Mouse (Mus musculus) cerebral cortex, adult 2 months (tissue): ENCODE measurements around the gene Slx1b.

Experiments used
- WGBS: fragments of 180-500 bp; shearing (Covaris S2); methylation state at CpG from one replicate; pipeline ENCODE4 v1.1.7; 2018; 5-methylcytosine and 5-hydroxymethylcytosine counted together

Gene Slx1b

DNA sequence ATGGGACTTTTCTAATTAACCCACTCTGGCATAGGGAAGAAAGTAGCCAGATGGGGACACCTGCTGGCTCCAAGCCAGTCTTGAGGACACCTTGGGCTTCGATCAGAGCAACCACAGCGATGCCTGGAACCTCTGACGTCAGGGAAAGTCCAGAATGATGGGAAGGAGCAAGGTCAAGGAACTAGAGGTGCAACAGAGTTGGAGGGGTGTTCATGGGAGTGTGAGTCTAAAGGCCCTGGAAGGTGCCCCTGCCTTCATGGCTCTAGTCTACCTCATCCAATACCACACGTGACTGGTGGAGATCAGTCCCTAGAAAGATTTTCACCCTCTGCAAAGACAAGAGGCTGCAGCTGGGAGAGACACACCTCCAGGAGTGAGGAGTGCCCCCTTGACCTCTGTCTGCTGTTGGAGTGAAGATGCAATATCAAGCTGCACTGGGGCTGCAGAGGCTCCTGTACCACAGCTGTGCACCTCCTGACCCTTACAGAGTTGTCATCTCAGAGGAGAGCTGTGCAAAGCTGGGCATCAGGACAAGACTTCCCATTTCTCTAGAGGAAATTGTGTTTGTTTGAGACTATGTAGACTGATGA lies 18.9 kb downstream of the Slx1b start:
- 71% methylated on average over 4 of the region's 4 CpGs for WGBS

DNA sequence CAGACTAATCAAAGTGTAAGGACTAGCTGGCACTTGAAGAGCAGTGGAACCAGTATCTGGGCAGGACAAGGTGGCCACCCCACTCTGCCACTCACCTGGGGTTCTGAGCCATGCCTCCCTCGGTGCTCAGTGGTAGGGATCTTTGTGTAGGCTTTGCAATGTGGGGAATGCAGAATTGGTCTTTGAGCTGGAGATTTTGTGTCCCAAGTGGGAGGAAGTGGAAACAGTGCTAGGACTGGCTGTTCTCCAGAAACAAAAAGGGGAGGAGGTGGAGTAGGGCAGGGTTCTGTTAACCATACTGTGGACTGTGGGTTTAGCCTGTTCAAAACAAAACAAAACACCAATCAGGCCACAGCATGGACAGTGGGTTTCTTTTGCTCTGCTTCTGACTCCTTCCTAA lies 19.4 kb downstream of the Slx1b start, which contains the start of gene Sult1a1:
Sult1a1 (minus strand) TSS at position 226 of the 400 bp plus-strand sequence.
- 23% methylated on average over 1 of the region's 1 CpGs for WGBS

DNA sequence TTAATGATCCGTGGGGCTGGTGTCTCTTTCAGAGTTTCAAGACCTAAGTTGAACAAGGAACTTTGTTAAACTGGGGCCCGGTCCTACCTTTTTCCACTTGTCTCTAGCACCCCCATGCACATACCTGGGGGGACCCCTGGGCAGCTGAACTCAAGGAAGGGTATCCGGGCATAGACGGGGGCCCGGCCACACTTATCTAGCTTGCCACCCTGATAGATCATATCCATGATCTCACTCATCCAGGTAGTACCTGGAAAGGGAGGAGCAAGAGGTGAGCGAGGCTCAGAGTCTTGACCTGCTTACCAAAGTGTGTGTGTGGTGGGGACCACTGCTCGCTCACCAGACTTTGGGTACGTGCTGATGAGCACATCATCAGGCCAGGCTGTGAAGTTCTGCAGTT lies 20.5 kb downstream of the Slx1b start:
- whole genome bisulfite sequencing: 94% methylated on average over 8 of the region's 8 CpGs

DNA sequence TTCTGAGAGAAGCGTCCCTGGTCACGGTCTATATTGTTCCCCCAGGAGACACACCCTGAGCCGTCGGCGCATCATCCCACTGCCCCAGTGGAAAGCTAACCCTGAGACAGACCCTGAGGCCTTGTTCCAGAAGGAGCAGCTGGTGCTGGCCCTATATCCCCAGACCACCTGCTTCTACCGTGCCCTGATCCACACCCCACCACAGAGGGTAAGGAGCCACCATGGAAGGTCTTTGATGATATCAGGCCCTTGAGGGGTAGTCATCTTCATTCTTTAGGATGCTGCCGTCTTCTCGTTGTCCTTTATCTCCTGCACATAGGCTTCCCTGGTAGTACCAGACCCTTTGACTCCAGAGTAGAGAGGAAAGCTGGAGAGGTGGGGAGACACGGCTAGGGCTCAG lies 23.5 kb downstream of the Slx1b start:
- WGBS: 95% methylated on average over 9 of the region's 9 CpGs

DNA sequence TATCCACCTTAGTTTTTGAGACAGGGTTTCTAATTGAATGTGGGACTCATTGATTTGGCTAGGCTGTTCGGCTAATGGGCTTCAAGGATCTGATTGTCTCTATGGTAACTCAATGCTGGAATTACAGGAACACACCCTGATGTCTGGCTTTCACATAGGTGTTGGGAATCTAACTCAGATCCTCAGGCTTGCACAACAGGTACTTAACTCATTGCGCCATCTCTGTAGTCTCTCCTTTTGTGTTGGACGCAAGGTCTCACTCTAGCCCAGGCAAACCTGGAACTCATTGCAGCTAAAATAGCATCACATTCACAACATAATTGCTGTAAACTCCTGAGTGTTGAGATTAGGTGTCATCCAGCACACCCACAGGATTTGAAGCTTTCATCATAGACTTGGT lies 25.4 kb downstream of the Slx1b start:
- WGBS: over 99% methylated on average over 3 of the region's 3 CpGs

DNA sequence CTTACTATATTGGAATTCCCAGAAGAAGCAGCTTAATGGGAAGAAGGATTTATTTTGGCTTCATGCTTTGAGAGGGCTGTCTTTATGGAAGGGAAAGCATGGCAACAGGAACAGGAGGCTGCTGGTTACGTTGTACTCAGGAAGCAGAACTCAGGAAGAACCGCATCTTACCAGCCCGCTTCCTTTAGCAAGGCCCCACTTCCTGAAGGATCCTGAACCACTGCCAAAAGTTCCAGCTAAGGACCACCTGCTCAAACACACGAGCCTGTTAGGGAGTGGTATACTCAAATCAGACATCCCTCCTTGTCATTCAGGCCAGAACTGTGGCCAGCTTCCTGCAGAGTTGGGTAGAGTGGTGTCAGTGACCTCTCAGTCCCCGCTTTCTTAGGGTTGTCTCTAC lies 27.1 kb downstream of the Slx1b start:
- 69% methylated on average over 5 of the region's 5 CpGs for WGBS

DNA sequence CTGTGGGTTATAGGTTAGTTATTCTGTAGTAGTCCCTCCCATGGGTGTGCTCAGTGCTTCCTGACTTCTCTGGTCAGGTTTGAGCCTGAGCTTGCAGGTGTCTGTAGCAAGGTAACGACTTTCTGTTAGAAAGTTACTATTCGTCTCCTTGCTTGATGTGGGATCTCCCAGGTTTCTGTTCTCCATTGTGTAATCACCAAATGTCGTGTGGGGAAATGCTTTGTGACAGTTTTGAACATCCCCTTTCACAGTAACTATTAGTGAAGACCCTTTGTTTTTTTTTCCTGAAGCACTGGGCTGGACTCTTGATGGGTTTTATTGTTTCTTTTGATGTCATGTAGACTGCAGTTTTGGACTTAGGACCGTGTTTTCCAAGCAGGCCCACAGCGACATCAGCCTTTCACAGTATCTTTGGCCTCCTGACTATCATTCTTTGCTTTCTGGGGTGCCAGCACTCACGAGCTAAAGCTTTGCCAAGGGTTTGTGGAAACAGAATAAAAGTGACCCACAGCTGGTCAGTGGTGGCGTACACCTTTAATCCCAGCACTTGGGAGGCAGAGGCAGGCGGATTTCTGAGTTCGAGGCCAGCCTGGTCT lies 28.0 kb downstream of the Slx1b start:
- 78% methylated on average over 9 of the region's 9 CpGs for WGBS

DNA sequence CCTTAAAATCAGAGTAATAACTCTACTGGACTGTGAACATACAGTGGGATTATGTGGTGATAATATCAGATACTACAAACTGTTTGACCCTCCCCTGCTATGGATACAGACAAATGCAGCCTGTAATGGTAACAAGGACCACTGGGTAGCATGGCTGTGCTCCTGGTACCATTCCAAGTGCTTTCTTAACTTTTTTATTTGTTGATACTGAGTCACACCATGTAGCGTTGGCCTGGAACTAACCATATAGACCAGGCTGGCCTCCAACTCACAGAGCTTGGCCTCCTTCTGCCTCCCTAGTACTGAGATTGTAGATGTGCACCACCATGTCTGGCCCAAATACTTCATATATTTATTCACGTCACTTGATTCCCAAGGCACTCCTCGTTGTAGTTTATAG lies 30.3 kb downstream of the Slx1b start:
- 92% methylated on average over 3 of the region's 3 CpGs for WGBS

DNA sequence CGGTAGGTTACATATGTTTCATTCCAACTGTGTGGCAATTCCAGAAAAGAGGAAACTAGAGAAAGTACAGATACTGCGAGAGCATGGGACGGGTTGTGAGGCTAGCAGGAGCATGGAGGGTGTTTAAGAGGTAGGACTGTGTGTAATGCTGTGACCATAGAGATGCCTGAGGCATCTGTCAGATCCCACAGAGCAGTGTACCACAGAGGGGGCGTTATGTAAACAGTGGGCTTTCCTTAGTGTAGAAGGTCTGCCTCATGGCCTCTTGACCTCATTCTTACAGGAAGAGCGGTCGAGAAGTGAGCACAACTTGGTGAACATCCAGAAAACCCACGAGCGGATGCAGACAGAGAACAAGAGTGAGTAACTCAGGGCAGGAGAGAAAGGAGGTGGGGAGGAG lies 31.9 kb downstream of the Slx1b start:
- 73% methylated on average over 8 of the region's 8 CpGs for WGBS

DNA sequence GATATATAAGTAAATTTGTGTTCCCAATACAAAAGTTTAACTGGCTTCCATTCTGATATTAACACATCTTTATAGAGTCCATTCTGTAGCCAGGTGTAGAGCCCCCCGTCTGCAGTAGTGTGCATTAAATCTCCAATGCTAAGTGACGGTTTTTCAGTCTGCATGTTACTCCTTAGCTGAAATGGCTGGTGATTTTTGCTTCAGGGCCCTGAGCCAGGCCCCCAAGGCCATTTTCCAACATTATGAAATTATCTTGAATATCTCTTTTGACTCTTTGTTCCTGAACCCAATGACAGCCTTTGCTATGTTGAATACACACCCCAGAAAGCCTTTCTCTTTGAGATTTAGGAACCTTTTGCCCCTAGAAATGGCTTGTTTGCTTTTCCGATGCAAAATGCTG lies 35.8 kb downstream of the Slx1b start:
- 96% methylated on average over 3 of the region's 3 CpGs for WGBS

DNA sequence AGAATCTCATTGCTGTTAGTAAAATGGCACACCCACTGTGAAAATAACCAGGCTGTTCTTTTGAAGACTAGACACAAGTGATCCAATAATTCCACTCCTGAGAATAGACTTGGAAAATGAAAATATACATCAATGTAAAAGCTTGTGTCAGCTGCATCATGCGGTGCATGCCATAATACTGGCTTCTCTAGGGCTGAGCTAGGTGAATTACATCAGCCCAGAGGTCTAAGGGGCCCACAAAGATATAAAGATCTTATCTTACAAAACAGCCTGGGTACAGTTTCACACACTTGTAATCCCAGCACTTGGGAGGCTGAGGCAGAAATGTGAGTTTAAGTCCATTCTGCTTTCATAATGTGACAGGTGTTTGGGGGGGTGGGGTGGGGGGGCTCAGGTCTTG lies 38.1 kb downstream of the Slx1b start:
- WGBS: 79% methylated on average over 1 of the region's 1 CpGs

DNA sequence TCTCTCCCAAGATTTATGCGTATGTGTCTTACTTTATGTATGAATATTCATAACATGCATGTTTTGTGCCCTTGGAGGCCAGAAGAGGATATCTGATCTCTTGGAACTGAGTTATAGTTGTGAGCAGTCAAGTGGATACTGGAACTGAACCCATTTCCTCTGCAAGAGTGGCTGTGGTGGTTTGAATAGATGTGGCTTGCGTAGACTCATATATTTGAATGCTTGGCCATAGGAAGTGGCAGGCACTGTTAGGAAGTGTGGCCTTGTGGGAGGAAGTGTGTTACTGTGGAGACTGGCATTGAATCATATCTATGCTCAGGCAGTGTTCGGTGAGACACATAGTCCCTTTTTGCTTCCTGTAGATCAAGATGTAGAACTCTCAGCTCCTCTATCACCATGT lies 39.9 kb downstream of the Slx1b start:
- WGBS: 81% methylated on average over 3 of the region's 3 CpGs

DNA sequence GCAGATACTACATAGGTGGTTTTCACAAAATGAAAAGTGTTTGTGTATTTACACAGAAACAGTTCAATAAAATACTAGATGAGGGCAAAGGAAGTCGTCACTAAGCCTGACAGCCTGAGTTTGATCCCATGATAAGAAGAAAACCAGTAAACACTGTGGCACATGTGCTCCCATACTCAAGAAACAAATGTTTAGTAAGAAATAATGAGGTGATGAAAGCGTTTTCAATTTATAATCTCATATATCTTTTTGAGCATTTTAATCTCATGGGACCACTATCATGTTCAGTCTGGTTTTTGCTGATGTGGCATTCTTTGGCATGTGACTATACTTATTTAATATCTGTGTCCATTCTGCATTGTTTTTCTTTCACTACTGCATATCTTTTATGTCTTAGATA lies 41.6 kb downstream of the Slx1b start:
- WGBS: 93% methylated on average over 2 of the region's 2 CpGs

DNA sequence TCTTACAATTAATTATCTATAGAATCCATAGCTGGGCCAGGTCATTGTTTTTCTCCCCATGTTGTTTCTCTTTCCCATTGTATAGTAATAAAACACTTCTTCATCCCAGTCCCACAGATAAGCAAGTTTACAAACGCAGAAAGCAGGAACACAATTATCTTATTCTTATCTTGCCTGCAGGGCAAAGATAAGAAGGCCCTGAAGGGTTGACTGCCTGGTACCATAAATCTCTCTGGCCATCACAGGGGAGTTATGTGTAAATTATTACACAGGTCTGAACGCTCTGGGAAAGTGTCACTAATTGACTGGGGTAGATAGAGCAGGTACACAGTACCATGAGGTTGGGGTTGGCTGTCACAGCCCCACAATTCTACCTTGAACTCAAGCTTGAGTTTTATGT lies 44.7 kb downstream of the Slx1b start:
- 86% methylated on average over 2 of the region's 2 CpGs for WGBS

DNA sequence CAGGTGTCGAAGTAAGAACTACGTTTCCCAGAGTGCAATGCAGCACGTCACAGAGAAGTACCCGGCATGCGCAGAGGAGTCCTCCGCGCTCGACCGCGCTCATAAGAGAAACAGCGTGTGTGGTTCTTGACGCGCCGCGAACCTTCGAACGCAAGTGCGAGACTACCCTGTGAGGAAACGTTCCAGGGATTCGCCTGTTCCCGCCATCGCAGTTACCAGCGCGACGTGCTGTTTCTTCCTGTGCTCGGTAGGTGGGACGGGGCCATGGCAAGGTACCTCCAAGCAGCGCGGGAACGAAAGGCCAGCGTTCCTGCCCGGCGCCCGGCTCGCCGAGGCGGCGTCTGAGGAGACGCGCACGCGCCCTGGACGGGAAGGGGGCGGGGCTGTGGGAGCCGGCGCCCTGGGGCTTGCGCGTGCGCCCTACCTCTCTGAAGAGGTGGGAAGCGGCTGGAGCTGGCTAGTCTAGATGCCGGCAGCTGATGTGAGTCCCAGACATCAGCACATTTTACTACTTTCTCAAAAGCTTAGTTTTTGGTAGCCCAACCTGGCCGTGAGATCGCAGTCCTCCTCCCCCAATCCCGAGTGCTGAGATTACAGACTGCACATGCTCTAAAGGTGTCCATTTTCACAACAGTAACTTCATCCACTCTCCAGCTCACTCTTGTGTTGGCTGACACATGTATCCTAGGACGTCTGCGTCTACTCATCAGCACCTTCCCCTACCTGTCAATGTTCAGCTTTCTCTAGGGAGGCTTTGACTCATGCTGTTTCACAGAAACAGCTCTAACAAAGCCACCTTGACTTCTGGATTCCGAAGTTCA lies 46.1 kb downstream of the Slx1b start, which contains the start of gene Sgf29:
Sgf29 (plus strand) TSS at position 79 of the 821 bp plus-strand sequence.
- under 1% methylated on average over 57 of the region's 57 CpGs for WGBS

DNA sequence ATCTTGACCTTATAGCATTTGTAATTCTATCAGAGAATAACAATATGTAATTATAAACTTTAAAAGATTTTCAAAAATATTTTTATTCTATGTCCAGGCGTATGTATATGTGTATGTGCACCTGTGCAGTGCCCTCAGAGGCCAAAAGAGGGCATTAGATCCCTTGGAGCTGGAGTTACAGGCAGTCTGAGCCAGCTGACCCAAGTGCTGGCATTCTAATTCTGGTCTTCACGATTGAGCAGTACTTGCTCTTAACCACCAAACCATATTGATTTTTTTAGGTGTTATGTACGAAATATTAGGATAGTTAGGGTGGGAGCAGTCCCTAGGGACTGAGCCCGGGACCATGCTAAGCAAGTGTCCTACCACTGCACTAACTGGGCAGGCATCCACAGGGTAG lies 47.1 kb downstream of the Slx1b start:
- WGBS: 67% methylated on average over 4 of the region's 4 CpGs

DNA sequence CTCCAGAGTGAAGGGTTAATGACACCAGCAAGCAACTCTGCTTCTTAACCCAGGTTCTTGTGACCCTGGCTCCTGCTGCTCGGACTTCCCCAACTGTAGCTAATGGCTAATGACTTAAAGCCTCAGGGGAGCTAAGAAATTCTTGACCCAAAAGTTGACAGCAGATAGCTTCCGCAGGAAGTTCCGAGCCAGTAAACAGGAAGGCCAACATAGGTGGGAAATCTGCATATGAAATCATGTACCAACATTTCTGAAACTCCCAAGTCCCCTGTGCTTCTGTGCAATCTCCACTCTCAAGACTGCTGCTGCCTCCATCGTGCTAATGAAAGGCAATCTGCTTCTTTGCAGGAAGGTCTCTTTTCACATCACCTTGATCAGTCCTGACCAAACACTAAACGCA lies 49.9 kb downstream of the Slx1b start:
- 76% methylated on average over 5 of the region's 5 CpGs for WGBS

DNA sequence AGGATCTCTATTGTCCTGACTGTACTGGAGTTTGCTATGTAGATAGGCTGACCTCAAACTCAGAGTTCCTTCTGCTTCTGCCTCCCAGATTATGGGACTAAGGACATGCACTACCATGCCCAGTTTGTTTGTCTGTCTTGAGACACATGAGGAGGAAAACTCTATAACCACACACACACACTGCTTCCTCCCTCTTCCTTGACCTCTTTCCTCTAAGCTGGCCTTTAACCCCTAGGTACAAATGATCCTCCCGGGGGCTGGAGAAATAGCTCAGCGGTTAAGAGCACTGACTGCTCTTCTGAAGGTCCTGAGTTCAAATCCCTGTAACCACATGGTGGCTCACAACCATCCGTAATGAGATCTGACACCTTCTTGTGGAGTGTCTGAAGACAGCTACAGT lies 51.2 kb downstream of the Slx1b start:
- WGBS: 75% methylated on average over 3 of the region's 3 CpGs

DNA sequence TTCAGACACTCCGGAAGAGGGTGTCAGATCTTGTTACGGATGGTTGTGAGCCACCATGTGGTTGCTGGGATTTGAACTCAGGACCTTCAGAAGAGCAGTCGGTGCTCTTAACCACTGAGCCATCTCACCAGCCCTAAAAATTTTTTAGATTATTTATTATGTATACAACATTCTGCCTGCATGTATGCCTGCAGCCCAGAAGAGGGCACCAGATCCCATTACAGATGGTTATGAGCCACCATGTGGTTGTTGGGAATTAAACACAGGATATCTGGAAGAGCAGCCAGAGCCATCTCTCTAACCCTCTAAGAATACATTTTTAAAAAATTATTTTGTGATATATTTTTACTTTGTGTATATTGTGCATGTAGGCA lies 52.4 kb downstream of the Slx1b start:
- WGBS: 28% methylated on average over 3 of the region's 3 CpGs

DNA sequence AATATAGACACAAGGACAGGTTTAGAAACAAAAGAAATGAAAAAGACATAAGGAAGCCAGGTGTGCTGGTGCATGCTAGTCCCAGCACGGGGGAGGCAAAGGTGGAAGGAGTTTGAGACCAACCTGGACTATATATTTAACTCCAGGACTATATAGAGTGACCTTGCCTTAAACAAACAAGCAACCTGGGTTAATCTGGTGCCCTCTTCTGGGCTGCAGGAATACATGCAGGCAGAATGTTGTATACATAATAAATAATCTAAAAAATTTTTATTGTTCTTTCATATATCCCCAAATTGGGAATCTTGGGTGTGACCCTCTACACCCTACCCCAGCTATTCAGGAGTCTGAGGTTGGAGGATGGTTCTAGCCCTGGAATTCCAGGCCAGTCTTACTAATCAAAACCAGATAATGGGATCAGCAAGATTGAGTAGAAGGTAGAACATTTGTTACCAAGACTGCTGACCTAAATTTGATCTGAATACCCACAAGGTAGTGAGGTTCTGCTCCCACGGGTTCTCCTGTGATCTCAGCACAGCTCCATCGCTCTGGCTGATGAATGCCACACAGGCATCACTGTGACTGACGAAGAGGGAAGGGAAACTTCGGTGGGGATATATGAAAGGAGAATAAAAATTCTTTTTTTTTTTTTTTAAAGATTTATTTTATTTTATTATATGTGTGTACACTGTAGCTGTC lies 52.9 kb downstream of the Slx1b start:
- 68% methylated on average over 5 of the region's 5 CpGs for WGBS
